Mouse (Mus musculus): ENCODE measurements around the gene Zfp1. TPM values are rescaled to one million over a fixed set of nuclear protein-coding genes. Genes with fewer than 3 reads are reported as not detected.

Gene Zfp1
- polyA plus RNA-seq, 1 experiment, result 9.7 TPM

GRCm38 (mm10) chr8:111627923-111628322 is 15.3 kb upstream of the Zfp1 start:
- 95% methylated on average over 9 of the region's 9 CpGs for WGBS
- H3K27ac ChIP-seq (ENCODE audit: control insufficient read depth, insufficient read depth, low read depth, low read length, poor library complexity), result no peak overlapping the region
- TF ChIP-seq CTCF (IDR thresholded peaks at IDR 0.05; ENCODE audit: control insufficient read depth, insufficient read depth, low read length) (no peak), POLR2A (IDR thresholded peaks at IDR 0.05; ENCODE audit: borderline replicate concordance, control insufficient read depth, low read depth, low read length) (no peak)

GRCm38 (mm10) chr8:111628401-111628800 is 14.8 kb upstream of the Zfp1 start:
- TF ChIP-seq POLR2A (IDR thresholded peaks at IDR 0.05; ENCODE audit: borderline replicate concordance, control insufficient read depth, low read depth, low read length) (no peak), CTCF (IDR thresholded peaks at IDR 0.05; ENCODE audit: control insufficient read depth, insufficient read depth, low read length) (no peak)
- no peak overlapping the region for H3K4me3 ChIP-seq (replicated peaks; ENCODE audit: control insufficient read depth, low read depth, low read length)
- 78% methylated on average over 12 of the region's 12 CpGs for WGBS
- no peaks in the 10 kb centered on the region; the same call in 1 of the 2 replicates for H3K4me1 ChIP-seq (ENCODE audit: control insufficient read depth, insufficient read depth, low read length)
- H3K27ac ChIP-seq (ENCODE audit: control insufficient read depth, insufficient read depth, low read depth, low read length, poor library complexity), result no peak overlapping the region

More at GRCm38 (mm10) chr8:111627923-111628322, 15.3 kb upstream of the Zfp1 start:
- Histone ChIP-seq H3K4me1 (ENCODE audit: control insufficient read depth, insufficient read depth, low read length) (no peaks in the 10 kb centered on the region; the same call in 1 of the 2 replicates), H3K4me3 (replicated peaks; ENCODE audit: control insufficient read depth, low read depth, low read length) (no peak overlapping the region)

GRCm38 (mm10) chr8:111628894-111629501 is 14.2 kb upstream of the Zfp1 start:
- Histone ChIP-seq H3K4me3 (replicated peaks; ENCODE audit: control insufficient read depth, low read depth, low read length) (no peak overlapping the region), H3K4me1 (ENCODE audit: control insufficient read depth, insufficient read depth, low read length) (no peaks in the 10 kb centered on the region; the same call in 1 of the 2 replicates), H3K27ac (ENCODE audit: control insufficient read depth, insufficient read depth, low read depth, low read length, poor library complexity) (no peak overlapping the region)
- 43% methylated on average over 19 of the region's 19 CpGs for WGBS
- no peak for TF ChIP-seq CTCF (IDR thresholded peaks at IDR 0.05; ENCODE audit: control insufficient read depth, insufficient read depth, low read length)
- TF ChIP-seq POLR2A (IDR thresholded peaks at IDR 0.05; ENCODE audit: borderline replicate concordance, control insufficient read depth, low read depth, low read length), result no peak

GRCm38 (mm10) chr8:111630105-111630521 is 13.1 kb upstream of the Zfp1 start, which contains the start of gene Ldhd:
TSS of gene Ldhd (minus strand) at chr8:111630374.
- TF ChIP-seq CTCF (IDR thresholded peaks at IDR 0.05; ENCODE audit: control insufficient read depth, insufficient read depth, low read length), result no peak
- TF ChIP-seq POLR2A (IDR thresholded peaks at IDR 0.05; ENCODE audit: borderline replicate concordance, control insufficient read depth, low read depth, low read length), result 0 out of 2 replicates have a peak, but pooled peaks have one; percentile 32
- Histone ChIP-seq H3K27ac (ENCODE audit: control insufficient read depth, insufficient read depth, low read depth, low read length, poor library complexity) (no peak within 1 kb of the TSS), H3K4me3 (replicated peaks; ENCODE audit: control insufficient read depth, low read depth, low read length) (peak within 1 kb of the TSS; percentile 4), H3K4me1 (ENCODE audit: control insufficient read depth, insufficient read depth, low read length) (no peaks in the 10 kb centered on the region; the same call in 1 of the 2 replicates)
- 7% methylated on average over 13 of the region's 13 CpGs for WGBS

GRCm38 (mm10) chr8:111631589-111631988 is 11.6 kb upstream of the Zfp1 start:
- Histone ChIP-seq H3K27ac (ENCODE audit: control insufficient read depth, insufficient read depth, low read depth, low read length, poor library complexity) (no peak overlapping the region), H3K4me3 (replicated peaks; ENCODE audit: control insufficient read depth, low read depth, low read length) (no peak overlapping the region), H3K4me1 (ENCODE audit: control insufficient read depth, insufficient read depth, low read length) (no peaks in the 10 kb centered on the region; the same call in 1 of the 2 replicates)
- WGBS, result 80% methylated on average over 8 of the region's 8 CpGs
- no peak for TF ChIP-seq CTCF (IDR thresholded peaks at IDR 0.05; ENCODE audit: control insufficient read depth, insufficient read depth, low read length)
- no peak for TF ChIP-seq POLR2A (IDR thresholded peaks at IDR 0.05; ENCODE audit: borderline replicate concordance, control insufficient read depth, low read depth, low read length)

GRCm38 (mm10) chr8:111632976-111633375 is 10.2 kb upstream of the Zfp1 start:
- H3K4me3 ChIP-seq (replicated peaks; ENCODE audit: control insufficient read depth, low read depth, low read length), result no peak overlapping the region
- TF ChIP-seq POLR2A (IDR thresholded peaks at IDR 0.05; ENCODE audit: borderline replicate concordance, control insufficient read depth, low read depth, low read length) (no peak), CTCF (IDR thresholded peaks at IDR 0.05; ENCODE audit: control insufficient read depth, insufficient read depth, low read length) (no peak)
- H3K4me1 ChIP-seq (ENCODE audit: control insufficient read depth, insufficient read depth, low read length), result no peaks in the 10 kb centered on the region; the same call in 1 of the 2 replicates
- H3K27ac ChIP-seq (ENCODE audit: control insufficient read depth, insufficient read depth, low read depth, low read length, poor library complexity), result no peak overlapping the region
- 91% methylated on average over 3 of the region's 3 CpGs for WGBS

GRCm38 (mm10) chr8:111638086-111638485 is 5.1 kb upstream of the Zfp1 start:
- TF ChIP-seq CTCF (IDR thresholded peaks at IDR 0.05; ENCODE audit: control insufficient read depth, insufficient read depth, low read length) (no peak), POLR2A (IDR thresholded peaks at IDR 0.05; ENCODE audit: borderline replicate concordance, control insufficient read depth, low read depth, low read length) (no peak)
- no peak overlapping the region for H3K27ac ChIP-seq (ENCODE audit: control insufficient read depth, insufficient read depth, low read depth, low read length, poor library complexity)
- H3K4me1 ChIP-seq (ENCODE audit: control insufficient read depth, insufficient read depth, low read length), result no peaks in the 10 kb centered on the region
- no peak overlapping the region for H3K4me3 ChIP-seq (replicated peaks; ENCODE audit: control insufficient read depth, low read depth, low read length)

GRCm38 (mm10) chr8:111641064-111641463 is 2.1 kb upstream of the Zfp1 start:
- TF ChIP-seq CTCF (IDR thresholded peaks at IDR 0.05; ENCODE audit: control insufficient read depth, insufficient read depth, low read length), result no peak
- no peak for TF ChIP-seq POLR2A (IDR thresholded peaks at IDR 0.05; ENCODE audit: borderline replicate concordance, control insufficient read depth, low read depth, low read length)
- 84% methylated on average over 2 of the region's 2 CpGs for WGBS

More at GRCm38 (mm10) chr8:111641064-111641463, 2.1 kb upstream of the Zfp1 start:
- H3K4me1 ChIP-seq (ENCODE audit: control insufficient read depth, insufficient read depth, low read length), result no peaks in the 10 kb centered on the region
- no peak overlapping the region for H3K27ac ChIP-seq (ENCODE audit: control insufficient read depth, insufficient read depth, low read depth, low read length, poor library complexity)
- H3K4me3 ChIP-seq (replicated peaks; ENCODE audit: control insufficient read depth, low read depth, low read length), result no peak overlapping the region

All from bone marrow, adult 2 months (tissue).